Mouse (Mus musculus) left cerebral cortex, adult 8-10 months (tissue): Measurements from ENCODE around the gene Katnbl1. TPM values are rescaled to one million over a fixed set of nuclear protein-coding genes. Genes with fewer than 3 reads are reported as not detected.

ENCODE experiments used
- total RNA-seq, 4 experiments: library from RNA; stranded (reverse); gene quantifications; 2 replicates each; pipeline ENCODE4 v1.2.4; 2022

Katnbl1 gene
- total RNA-seq, 4 experiments from 2014 or later: 12.5 to 15.1 (median 13.4) TPM

Other genes starting within 250 kb of the Katnbl1 start
- gene Olfr1316, start 244.2 kb upstream of the Katnbl1 start, total RNA-seq: not detected
- not detected for gene Olfr1317, start 238.9 kb upstream of the Katnbl1 start, total RNA-seq
- not detected for gene Olfr1318, start 225.0 kb upstream of the Katnbl1 start, total RNA-seq
- gene Lpcat4, start 139.7 kb upstream of the Katnbl1 start, total RNA-seq: 100 to 1,000 TPM; 153 to 175 (median 161) TPM
- under 1 TPM in 1 of 4 experiments, not detected in 3; 0.09 TPM for gene Nutm1, start 119.9 kb upstream of the Katnbl1 start, total RNA-seq
- gene Nop10, start 117.3 kb upstream of the Katnbl1 start, total RNA-seq: 10 to 100 TPM; 49.0 to 56.9 (median 52.8) TPM
- 100 to 1,000 TPM; 105 to 127 (median 118) TPM for gene Slc12a6, start 113.4 kb upstream of the Katnbl1 start, total RNA-seq
- 1 to 10 TPM; 1.9 to 4.3 (median 2.9) TPM for gene Gm21985, start 112.9 kb upstream of the Katnbl1 start, total RNA-seq
- gene Emc4, start 11.2 kb upstream of the Katnbl1 start, total RNA-seq: 100 to 1,000 TPM; 147 to 150 (median 149) TPM
- 10 to 100 TPM; 48.2 to 52.6 (median 50.1) TPM for gene Emc7, start 75.8 kb downstream of the Katnbl1 start, total RNA-seq
- 1 to 10 TPM in 3 of 4 experiments, under 1 TPM in 1; 0.97 to 2.4 (median 1.7) TPM for gene Chrm5, start 101.6 kb downstream of the Katnbl1 start, total RNA-seq
- gene Aven, start 113.8 kb downstream of the Katnbl1 start, total RNA-seq: 10 to 100 TPM; 10.1 to 14.8 (median 13.1) TPM